Mouse (Mus musculus) left cerebral cortex, adult 8-10 months (tissue): Measurements from ENCODE around the gene Tmem245. TPM values are rescaled to one million over a fixed set of nuclear protein-coding genes. Genes with fewer than 3 reads are reported as not detected.

Experiments
- DNase-seq, 2 experiments: peaks; one replicate each; pipeline ENCODE4 v3.0.0; 2022; ENCODE audit warnings: low spot score in 2 of 2
- total RNA-seq, 4 experiments: library from RNA; stranded (reverse); gene quantifications; 2 replicates each; pipeline ENCODE4 v1.2.4; 2022

The Tmem245 gene
- total RNA-seq, 4 experiments from 2014 or later: 41.6 to 49.3 (median 45.9) TPM

GRCm38 (mm10) chr4:56865971-56866370 lies 81.3 kb downstream of the Tmem245 start:
- no peak for DNase-seq

DNA sequence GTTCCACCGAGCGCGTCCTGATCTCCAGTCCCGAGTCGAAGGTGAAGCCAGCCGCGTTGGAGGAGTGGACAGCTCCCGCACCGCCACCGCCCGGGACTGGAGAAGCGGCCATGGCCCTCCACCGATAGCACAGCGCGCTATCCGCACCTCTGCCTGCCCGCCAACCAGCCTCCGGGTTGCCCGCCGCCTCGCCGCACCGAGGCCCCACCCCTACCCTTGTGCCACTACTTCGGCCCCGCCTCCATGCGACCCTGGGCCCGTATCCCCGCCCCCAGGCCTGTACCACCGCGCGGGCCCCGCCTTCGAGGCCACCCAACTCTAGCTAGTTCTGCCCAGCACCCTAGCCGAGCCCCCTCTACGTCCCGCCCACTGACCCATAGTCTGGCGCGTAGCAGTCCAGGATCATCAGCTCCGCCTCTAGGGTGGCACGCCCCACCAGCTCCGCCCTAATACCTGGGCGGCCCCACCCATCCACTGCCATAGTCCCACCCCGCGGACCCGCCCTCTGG lies 82.2 kb downstream of the Tmem245 start, which contains the start of gene Ctnnal1:
TSS of gene Ctnnal1 (minus strand) at position 186 of the 509 bp plus-strand sequence.
- DNase-seq: peak; percentile 62 to 88

- DNase-seq: peak; percentile 35 to 50
Measured at GRCm38 (mm10) chr4:56864417-56865001, 82.7 kb downstream of the Tmem245 start.

DNA sequence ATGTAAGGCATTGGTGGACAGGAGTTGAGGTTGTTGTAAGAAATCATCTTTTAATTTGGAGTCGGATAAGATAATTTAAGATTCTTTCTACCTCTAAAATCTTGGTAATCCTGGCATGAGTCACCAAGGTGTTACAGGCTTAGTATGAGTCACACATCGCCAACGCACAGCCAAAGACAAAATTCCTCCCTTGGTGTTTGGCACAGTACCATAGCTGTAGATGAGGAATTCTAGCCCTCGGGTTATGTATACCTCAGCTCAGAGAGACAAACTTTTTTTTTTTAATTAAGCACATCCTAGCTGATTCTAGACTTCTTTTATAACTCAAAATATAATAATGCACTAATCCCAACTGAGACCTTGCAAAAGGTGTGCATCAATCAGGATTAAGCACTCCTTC lies 83.2 kb downstream of the Tmem245 start:
- DNase-seq: peak in 1 of 2 experiments; percentile 72

GRCm38 (mm10) chr4:56861551-56861950 lies 85.7 kb downstream of the Tmem245 start:
- DNase-seq: no peak

DNA sequence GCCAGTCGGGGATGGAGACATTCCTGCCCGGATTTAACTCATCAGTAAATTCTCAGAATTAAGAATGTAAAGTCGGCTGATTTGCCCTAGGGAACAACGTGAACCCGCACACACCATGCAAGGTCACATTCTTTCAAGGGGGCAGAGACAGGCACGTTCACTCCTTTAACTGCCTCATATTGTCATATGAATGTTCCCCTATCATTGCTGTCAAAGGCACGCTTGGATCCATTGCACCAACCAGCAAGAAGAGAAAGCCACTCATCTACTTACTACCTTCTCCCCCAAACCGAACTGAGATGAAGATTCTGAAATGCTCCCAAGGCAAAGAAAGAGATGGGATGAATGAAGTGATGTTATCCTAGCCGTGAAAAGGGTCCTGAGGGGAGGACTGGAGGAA lies 88.5 kb downstream of the Tmem245 start:
- DNase-seq: no peak

GRCm38 (mm10) chr4:56856371-56856949 lies 90.8 kb downstream of the Tmem245 start:
- DNase-seq: no peak

DNA sequence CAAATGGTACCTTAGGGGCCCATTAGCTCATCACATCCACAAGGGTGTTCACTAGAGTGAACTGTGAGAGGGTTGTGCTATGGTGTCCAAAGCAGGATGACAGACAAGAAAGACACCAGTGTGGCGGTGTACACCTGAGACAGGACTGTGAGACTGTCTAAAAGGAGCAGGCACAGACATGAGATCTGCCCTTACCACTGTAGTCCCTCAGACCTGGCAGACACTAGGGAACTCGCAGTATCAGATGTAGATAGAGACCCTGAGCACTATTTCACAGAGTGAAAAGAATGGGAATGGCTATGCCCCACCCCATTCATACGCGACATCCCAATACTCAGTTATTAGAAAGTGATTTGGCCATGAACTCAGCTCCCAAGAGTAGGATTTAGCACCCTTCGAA lies 91.3 kb downstream of the Tmem245 start:
- no peak for DNase-seq

- no peak for DNase-seq
Measured at GRCm38 (mm10) chr4:56850724-56851123, 96.5 kb downstream of the Tmem245 start.

DNA sequence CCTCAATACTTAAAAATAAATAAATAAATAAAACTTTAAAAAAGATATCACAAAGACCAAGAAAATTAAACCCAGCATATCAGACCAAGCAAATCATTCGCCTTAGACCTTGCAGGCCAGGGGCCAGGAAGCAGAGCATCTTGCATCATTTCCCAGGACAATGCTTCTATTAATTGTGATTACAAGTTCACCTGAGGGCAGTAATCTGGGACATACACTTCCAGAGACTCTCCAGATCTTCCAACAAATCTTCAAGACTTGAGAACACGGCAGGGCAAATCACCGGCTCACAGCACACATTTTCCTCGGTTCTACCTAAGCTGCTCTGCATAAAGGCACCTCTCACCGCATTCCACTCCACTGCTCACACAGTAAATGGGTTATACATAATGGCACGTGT lies 99.2 kb downstream of the Tmem245 start:
- no peak for DNase-seq

DNA sequence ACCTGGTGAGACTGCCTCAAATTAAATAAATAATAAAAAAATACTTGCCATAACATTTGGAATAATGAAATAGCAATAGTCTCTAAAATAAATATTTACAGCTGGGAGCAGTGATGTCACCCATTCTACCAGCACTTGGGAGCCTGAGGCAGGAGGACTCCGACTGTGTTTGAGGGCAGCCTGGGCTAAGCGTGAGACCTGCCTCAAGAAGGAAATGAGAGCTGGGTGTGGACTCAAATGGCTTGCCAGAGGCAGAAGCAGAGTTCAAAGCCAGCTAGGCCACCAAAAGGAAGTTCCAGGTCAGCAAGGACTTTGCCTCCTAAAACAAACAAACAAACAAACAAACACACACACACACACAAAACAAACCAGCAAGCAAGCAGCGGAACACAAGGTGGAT lies 99.8 kb downstream of the Tmem245 start:
- DNase-seq: no peak

DNA sequence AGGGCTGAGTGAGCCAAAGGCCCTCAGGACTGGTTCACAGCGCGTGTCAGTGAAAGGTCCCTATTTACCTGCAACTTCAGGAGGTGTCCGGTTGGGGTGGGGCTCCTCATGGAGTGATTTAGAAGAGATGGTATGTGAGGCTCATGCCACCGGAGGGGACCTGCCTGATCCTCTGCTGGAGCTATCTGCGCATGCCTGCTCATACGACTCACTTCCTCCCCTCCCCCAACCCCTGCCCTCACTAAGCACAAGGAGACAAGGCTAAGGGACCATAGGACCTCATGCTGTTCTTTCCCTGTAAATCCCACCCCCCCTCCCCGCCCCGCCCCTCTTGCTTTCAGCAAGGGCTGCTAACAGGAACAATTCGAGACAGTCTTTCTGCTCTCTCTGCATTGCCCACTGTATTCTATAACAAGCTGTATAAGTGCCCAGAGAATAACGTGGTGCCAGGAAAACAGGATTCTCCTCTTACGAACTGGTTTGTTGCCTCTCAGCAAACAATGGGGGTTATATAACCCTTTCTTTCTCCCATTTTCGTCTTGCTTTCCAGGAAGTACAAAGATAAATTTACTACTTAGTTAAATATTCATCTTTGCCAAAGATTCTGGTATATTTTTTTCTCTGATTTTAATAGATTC lies 101.2 kb downstream of the Tmem245 start:
- DNase-seq: no peak

DNA sequence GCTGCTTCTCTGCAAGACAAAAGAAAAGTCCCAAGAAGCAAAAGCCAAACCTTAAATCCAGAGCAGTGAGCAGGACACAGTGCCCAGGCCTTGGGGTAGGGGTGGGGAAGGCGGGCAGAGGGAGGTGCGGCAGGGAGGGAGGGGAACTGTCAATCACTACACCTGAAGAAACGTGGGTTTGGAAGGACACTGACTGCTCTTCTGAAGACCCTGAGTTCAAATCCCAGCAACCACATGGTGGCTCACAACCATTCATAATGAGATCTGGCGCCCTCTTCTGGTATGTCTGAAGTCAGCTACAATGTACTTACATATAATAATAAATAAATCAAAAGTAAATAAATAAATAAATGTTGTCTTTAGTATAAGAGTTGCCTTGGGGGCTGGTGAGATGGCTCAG lies 102.3 kb downstream of the Tmem245 start:
- DNase-seq: no peak

DNA sequence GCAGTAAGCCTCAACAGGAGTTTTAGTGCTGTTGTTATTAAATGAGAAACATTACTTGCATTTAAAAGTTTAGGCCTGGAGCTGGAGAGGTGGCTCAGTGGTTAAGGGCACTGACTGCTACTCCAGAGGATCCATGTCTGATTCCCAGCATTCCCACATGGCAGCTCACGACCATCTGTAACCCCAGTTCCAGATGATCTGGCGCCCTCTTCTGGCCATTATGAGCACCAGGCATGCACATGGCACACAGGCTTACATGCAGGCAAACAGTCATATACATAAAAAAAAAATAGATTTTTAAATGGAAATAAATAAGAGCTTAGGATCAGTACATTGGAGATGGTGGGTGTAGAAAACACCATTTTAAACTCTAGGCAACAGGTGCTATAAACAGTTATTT lies 103.3 kb downstream of the Tmem245 start:
- DNase-seq: no peak

DNA sequence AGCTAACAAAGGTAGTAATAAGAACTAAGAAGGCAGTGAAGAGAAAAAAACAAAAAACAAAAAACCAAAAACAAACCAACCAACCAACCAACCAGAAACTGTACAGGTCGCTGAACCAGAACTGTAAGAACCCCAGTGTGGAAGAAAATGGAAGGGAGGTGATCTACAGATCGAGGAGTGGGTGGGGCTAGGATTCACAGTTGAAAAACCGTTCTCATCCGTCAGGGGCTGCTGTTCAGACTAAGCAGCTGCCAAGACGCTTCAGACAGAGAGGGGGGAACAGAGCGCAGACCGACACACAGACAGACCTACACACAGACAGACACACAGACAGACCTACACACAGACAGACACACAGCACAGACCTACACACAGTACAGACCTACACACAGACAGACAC lies 104.7 kb downstream of the Tmem245 start:
- no peak for DNase-seq

GRCm38 (mm10) chr4:56840297-56840696 lies 106.9 kb downstream of the Tmem245 start:
- DNase-seq: no peak

DNA sequence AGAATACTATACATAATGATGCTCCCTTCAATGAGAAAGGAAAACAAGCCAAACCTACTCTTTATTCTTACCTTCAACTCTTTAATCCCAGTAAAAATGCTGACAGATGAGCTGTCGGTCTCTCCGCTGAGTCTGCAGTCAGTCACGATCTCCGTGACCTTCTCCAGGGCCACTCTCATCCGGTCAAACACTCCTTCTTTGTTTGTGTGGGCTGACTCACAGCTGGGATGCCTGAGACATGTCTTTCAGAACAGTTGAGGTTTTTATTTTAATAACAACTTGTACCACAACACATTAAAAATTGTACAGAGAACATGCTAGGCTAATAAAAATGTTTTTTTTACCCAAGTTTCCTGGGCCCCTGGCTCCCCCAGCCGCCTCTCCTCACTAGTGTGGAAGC lies 109.6 kb downstream of the Tmem245 start:
- DNase-seq: no peak

- no peak for DNase-seq
Measured at GRCm38 (mm10) chr4:56831998-56832397, 115.2 kb downstream of the Tmem245 start.

DNA sequence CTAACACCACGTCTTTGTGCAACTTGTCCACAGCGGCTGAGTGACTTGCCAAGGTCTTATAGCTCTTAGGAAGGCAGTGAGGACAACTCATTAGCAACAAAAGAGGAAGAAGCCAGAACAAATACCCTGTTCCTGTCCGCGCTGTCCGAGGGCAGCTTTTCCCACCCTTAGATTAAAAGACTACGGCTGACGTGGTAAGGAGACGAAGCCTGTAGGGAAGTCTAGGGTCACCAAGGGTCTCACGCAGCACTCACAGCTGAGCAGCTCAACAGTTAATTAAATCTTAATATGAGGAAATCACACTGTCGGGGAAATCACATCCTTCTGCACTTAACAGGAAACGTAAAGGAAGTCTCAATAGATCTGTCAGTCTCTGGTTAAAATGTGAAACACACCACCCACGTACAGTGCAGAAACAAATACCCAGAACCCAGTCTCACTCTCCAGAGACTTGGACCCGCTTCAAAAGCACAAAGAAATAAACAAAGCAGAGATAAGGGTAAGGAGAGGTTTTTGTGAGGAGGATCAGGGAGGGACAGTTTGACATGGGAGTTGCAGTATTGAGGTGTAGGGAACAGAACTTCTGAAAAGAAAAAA lies 116.1 kb downstream of the Tmem245 start:
- no peak for DNase-seq

DNA sequence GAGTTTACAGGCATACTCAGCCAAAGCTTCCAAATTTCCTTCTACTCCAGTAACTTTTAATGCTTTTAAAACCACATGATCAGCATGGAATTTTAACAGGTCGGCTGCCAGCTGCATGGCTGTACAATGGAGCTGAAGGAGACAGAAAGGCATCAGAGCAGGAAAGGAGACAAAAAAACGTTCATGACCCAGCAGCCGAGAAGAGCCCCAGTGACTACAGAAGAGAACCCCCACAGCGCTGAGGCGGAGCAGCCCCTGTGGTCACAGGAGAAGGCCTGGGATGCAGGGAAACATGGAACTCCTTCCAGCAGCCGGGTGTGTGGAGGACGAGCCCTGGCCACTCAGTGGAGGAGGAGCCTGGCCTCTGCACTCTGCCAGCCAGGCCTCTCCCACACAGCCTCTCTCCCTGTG lies 117.7 kb downstream of the Tmem245 start:
- no peak for DNase-seq

DNA sequence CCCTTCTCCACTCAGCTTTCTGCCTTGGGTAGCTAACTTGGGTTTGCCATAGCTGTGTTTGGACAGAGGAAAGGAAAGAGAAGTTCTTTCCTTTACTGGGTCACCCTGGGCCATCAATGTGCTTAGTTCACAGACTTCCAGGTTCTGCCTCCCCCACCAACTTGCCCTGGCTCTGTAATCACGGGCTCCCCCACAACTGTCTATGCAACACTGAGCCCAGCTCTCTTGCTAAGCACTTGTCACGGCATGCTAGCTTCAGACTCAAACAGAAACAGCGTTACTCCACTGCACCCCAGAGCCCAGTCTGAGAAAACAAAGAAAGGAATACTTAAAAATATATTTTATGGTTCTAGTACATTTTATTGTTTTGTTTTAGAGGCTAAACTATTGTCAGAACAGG lies 118.3 kb downstream of the Tmem245 start:
- DNase-seq: no peak

DNA sequence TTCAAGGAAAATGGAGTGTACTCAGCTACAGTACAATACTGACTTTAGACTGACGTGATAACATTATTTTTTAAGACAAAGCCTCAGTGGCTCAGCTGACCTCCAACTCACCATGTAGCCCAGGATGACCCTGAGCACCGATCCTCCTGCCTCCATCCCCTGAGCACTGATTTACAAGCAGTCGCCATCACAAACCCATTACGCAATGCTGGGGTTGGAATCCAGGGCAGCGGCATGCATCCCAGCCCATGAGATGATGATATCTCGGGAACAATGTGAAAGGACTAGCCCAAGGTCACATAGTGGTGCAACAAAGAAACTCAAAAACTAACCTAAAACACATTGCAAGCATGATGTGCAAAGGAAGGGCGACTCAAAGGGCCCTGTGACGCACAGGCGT lies 123.0 kb downstream of the Tmem245 start:
- DNase-seq: no peak
